Mouse (Mus musculus) thymus, adult 2 months (tissue): ENCODE measurements around the gene Utp20.
A peak's percentile ranks its signal among the peaks of the same experiment; 100 is the strongest.

Experiments
- CTCF ChIP-seq: fragments of 200-500 bp; IDR thresholded peaks from 2 replicates; pipeline ENCODE4 v1.5.1; 2012; ENCODE audit warnings: mild to moderate bottlenecking, control low read depth, low read length, moderate library complexity, borderline replicate concordance; ENCODE audit not compliant: control insufficient read depth, poor library complexity, insufficient read depth; ENCODE audit errors: extremely low read depth
- POLR2A ChIP-seq: fragments of 200-500 bp; IDR thresholded peaks from 2 replicates; pipeline ENCODE4 v1.6.1; 2012; ENCODE audit warnings: mild to moderate bottlenecking, low read length, control low read depth, moderate library complexity; ENCODE audit not compliant: control insufficient read depth, poor library complexity, insufficient read depth; ENCODE audit errors: extremely low read depth

GRCm38 (mm10) chr10:88730571-88731495, 95.8 kb downstream of the Utp20 start, which contains the start of gene Arl1:
- TF ChIP-seq POLR2A (peak; percentile 64), CTCF (no peak)
